Mouse (Mus musculus) embryonic facial prominence, embryonic 10.5 days (tissue): ENCODE measurements around the gene Ttc30b. TPM values are rescaled to one million over a fixed set of nuclear protein-coding genes. Genes with fewer than 3 reads are reported as not detected.
A peak's percentile ranks its signal among the peaks of the same experiment; 100 is the strongest.
"Not testable (repeated sequence)": the region's sequence is repeated elsewhere in the genome, so short reads cannot be mapped to it uniquely, and the experiment has no call there.

Source experiments
- DNase-seq: peaks from one replicate; pipeline ENCODE4 v3.0.0-alpha.2; 2017; ENCODE audit warnings: low spot score
- H3K27ac ChIP-seq: fragments of 300-500 bp; sonication (generic); replicated peaks from 2 replicates; pipeline ENCODE4 v1.5.1; 2016; ENCODE audit warnings: mild to moderate bottlenecking
- H3K27me3 ChIP-seq: fragments of 300-500 bp; sonication (generic); replicated peaks from 2 replicates; pipeline ENCODE4 v1.6.1; 2016; ENCODE audit warnings: low read depth, mild to moderate bottlenecking; ENCODE audit not compliant: poor library complexity, severe bottlenecking
- H3K36me3 ChIP-seq: fragments of 300-500 bp; sonication (generic); replicated peaks from 2 replicates; pipeline ENCODE4 v1.6.1; 2016; ENCODE audit warnings: mild to moderate bottlenecking, moderate library complexity
- H3K4me1 ChIP-seq: fragments of 300-500 bp; sonication (generic); 2 replicates; pipeline ENCODE4 v1.6.1; 2016
- H3K4me3 ChIP-seq: fragments of 300-500 bp; sonication (generic); 2 replicates; pipeline ENCODE4 v1.5.1; 2016; ENCODE audit warnings: mild to moderate bottlenecking, moderate library complexity
- H3K9me3 ChIP-seq: fragments of 300-500 bp; sonication (generic); 2 replicates; pipeline ENCODE4 v1.6.1; 2016; ENCODE audit warnings: mild to moderate bottlenecking
- WGBS: fragments of 180-500 bp; shearing (Covaris S2); methylation state at CpG from one replicate; pipeline ENCODE4 v1.1.7; 2016; 5-methylcytosine and 5-hydroxymethylcytosine counted together
- polyA plus RNA-seq: library from polyadenylated mRNA; unstranded; fragments of >200 nt; fragmentation: Nextera tagmentation; extraction: Ambion mirVana; gene quantifications from 2 replicates; pipeline ENCODE4 v1.2.1, GENCODE M21; 2016

Ttc30b gene
- 6.2 and 7.0 TPM in 2 replicates for polyA plus RNA-seq

DNA sequence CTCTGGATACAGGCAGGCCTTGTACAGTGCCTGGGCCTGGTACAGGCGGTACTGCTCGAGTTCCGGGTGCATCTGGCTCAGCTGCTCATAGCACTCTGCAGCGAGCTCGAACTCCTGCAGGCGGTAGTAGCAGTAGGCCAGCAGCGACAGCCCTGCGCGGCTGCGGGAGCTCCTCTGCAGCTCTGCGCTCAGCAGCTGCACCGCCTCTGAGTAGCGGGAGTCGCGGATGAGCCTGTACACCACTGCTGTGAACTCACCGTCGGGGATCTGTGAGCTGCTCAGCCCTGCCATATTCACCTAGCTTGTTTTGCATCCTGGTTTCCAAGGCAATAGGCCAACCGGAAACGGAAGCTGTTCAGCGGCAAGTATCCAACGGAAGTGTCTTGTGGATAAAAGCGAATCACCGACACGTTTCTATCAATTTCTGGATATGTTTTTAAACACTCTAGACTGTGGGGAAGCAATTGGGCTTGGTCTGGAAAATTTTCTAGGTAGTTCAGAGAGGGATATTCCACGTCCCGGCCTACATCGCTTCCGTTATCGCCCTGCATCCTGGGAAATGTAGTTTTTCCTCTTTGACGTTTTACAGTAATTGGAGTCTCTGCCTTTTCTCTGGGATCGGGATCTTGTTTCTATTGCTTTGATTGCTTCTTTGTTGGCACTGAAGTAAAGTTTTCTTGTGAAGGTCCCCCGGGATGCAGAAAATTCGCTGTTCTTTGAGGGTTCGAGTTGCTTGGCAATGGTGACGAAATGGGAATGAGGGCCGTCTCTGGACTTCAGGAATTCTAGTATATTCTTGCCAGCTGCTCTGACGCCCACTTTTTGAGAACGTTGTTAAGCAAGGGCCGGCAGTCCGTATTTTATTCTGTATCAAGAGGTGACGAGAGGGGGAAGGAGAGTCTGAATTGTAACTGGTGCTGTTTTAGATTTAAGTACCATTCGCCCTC is at the start of gene Ttc30b:
Gene Ttc30b (minus strand): TSS at position 469 of the 947 bp plus-strand sequence.
- H3K27ac ChIP-seq = peak within 1 kb of the TSS; percentile 94
- no peaks in the 10 kb centered on the region for H3K27me3 ChIP-seq
- H3K4me1 ChIP-seq = peaks cover 23% of the 10 kb centered on the region
- H3K36me3 ChIP-seq = no peaks in the 10 kb centered on the region
- peak within 1 kb of the TSS; percentile 67 for H3K4me3 ChIP-seq
- WGBS = 5% methylated on average over 42 of the region's 42 CpGs
- no peaks in the 10 kb centered on the region for H3K9me3 ChIP-seq
- DNase-seq = peak; percentile 84

DNA sequence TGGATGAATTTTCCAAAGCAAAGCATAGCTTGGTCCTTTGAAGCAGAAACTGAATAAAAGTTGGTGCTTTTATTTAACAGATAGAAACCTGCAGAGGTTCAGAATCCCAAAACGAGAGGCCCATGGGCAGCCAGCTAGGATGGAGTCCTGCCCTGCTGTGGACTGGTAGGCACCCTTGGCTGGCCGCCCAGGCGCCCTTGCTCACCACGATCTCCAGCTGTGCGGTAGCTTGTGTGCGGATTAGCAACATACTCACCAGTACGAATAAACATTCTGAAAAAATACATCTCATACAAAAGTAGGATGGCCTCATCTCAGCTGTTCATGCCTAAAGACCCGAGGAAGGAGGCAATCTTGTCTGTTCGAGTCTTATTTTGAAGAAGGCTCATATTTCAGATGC is 49.4 kb upstream of the Ttc30b start:
- Histone ChIP-seq H3K9me3 (no peaks in the 10 kb centered on the region), H3K27me3 (no peaks in the 10 kb centered on the region), H3K4me1 (peaks cover 72% of the 10 kb centered on the region), H3K36me3 (no peaks in the 10 kb centered on the region), H3K27ac (peak overlapping the region; percentile 81), H3K4me3 (no peak overlapping the region)
- WGBS = 66% methylated on average over 9 of the region's 9 CpGs
- DNase-seq = no peak

DNA sequence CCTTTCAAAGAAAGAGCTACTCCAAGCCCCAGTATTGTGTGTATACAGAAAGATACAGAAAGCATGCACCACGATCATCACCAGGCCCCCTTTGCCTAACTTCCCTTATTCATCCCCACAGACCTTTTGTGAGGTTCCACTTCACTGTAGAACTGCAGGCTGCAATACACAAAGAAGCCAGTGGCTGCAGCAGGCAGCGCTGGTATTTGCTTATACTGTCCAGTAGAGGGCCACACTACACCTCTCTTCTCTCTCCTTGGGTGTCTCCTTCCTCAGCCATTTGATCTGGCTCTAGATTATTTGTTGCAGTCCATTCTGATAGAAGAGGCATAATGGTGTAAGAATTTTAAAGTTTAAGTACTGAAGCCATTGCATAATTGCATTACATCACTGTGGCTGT is 46.7 kb upstream of the Ttc30b start:
- H3K9me3 ChIP-seq = no peaks in the 10 kb centered on the region
- no peaks in the 10 kb centered on the region for H3K27me3 ChIP-seq
- no peak overlapping the region for H3K4me3 ChIP-seq
- peak; percentile 75 for DNase-seq
- peaks cover 51% of the 10 kb centered on the region for H3K4me1 ChIP-seq
- no peaks in the 10 kb centered on the region for H3K36me3 ChIP-seq
- WGBS = 10% methylated on average over 2 of the region's 2 CpGs
- peak overlapping the region; percentile 74 for H3K27ac ChIP-seq

- no peak for DNase-seq
- no peaks in the 10 kb centered on the region for H3K36me3 ChIP-seq
- peaks cover 38% of the 10 kb centered on the region for H3K4me1 ChIP-seq
- no peak overlapping the region for H3K27ac ChIP-seq
- H3K4me3 ChIP-seq = no peak overlapping the region
- 81% methylated on average over 3 of the region's 3 CpGs for WGBS
- H3K27me3 ChIP-seq = no peaks in the 10 kb centered on the region
- no peaks in the 10 kb centered on the region for H3K9me3 ChIP-seq
Observed at GRCm38 (mm10) chr2:75983847-75984246, 45.5 kb upstream of the Ttc30b start.

- H3K27me3 ChIP-seq = no peaks in the 10 kb centered on the region
- DNase-seq = no peak
- no peak overlapping the region for H3K4me3 ChIP-seq
- whole genome bisulfite sequencing = 97% methylated on average over 3 of the region's 3 CpGs
- peaks cover 31% of the 10 kb centered on the region for H3K4me1 ChIP-seq
- no peaks in the 10 kb centered on the region for H3K9me3 ChIP-seq
- H3K36me3 ChIP-seq = no peaks in the 10 kb centered on the region
- no peak overlapping the region for H3K27ac ChIP-seq
Observed at GRCm38 (mm10) chr2:75983091-75983490, 44.7 kb upstream of the Ttc30b start.

- H3K27me3 ChIP-seq = no peaks in the 10 kb centered on the region
- no peak overlapping the region for H3K27ac ChIP-seq
- no peak overlapping the region for H3K4me3 ChIP-seq
- DNase-seq = no peak
- peaks cover 26% of the 10 kb centered on the region for H3K4me1 ChIP-seq
- H3K9me3 ChIP-seq = no peaks in the 10 kb centered on the region
- WGBS = 94% methylated on average over 4 of the region's 4 CpGs
- no peaks in the 10 kb centered on the region for H3K36me3 ChIP-seq
Observed at GRCm38 (mm10) chr2:75982626-75983025, 44.2 kb upstream of the Ttc30b start.

DNA sequence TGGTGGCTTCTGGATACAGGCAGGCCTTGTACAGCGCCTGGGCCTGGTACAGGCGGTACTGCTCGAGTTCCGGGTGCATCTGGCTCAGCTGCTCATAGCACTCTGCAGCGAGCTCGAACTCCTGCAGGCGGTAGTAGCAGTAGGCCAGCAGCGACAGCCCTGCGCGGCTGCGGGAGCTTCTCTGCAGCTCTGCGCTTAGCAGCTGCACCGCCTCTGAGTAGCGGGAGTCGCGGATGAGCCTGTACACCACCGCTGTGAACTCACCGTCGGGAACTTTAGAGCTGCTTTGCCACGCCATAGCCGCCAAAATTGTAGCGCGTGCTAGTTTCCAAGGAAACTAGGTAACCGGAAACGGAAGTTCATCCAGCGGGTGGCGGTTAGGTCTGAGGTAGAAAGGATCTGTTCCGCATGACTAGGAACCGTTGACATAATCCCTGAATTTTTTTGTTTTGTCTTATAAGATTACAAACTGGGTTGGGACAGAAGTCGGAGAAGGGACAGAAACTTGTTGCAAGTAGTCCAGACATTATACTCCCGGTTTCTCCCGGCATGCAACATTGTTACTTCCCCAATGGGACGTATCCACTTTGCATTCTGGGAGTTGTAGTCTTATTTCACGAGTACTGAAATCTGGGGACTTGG is 43.2 kb upstream of the Ttc30b start, which contains the start of gene Ttc30a1:
Gene Ttc30a1 (minus strand): TSS at position 528 of the 642 bp plus-strand sequence.
- peak; percentile 83 for DNase-seq
- H3K27me3 ChIP-seq, H3K9me3 ChIP-seq, H3K36me3 ChIP-seq: not testable (repeated sequence)
- Histone ChIP-seq H3K4me1 (peaks cover 15% of the 10 kb centered on the region), H3K4me3 (peak within 1 kb of the TSS; percentile 60), H3K27ac (peak within 1 kb of the TSS; percentile 88)
- WGBS = 8% methylated on average over 34 of the region's 34 CpGs

DNA sequence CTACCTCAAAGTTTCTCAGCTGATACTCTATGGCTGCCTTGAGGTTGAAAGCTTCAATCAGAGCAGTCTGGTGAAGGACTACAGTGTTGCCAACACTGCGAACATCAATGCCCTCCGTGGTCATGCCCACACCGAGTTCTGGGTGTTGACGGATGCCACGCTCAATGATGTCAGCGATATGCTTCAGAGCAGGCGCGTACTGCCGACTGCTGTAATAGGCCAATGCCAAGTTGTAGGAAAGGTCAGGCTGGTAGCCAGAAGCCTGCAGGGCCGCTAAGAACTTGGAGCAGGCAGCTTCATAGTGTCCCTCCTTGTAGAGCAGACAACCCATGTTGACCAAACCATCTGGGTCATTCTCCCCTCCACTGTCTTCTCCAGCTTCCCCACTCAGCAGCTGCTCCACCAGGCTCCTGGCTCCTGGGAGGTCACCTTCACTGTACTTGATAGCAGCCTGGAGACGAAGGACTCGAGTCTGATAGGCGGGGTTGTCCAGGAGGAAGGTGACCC is 42.6 kb upstream of the Ttc30b start:
- Histone ChIP-seq H3K4me3 (peak overlapping the region; percentile 60), H3K4me1 (peaks cover 12% of the 10 kb centered on the region), H3K27ac (peak overlapping the region; percentile 88)
- not testable (repeated sequence) for H3K36me3 ChIP-seq, DNase-seq, H3K27me3 ChIP-seq, H3K9me3 ChIP-seq
- WGBS = 96% methylated on average over 13 of the region's 13 CpGs

DNA sequence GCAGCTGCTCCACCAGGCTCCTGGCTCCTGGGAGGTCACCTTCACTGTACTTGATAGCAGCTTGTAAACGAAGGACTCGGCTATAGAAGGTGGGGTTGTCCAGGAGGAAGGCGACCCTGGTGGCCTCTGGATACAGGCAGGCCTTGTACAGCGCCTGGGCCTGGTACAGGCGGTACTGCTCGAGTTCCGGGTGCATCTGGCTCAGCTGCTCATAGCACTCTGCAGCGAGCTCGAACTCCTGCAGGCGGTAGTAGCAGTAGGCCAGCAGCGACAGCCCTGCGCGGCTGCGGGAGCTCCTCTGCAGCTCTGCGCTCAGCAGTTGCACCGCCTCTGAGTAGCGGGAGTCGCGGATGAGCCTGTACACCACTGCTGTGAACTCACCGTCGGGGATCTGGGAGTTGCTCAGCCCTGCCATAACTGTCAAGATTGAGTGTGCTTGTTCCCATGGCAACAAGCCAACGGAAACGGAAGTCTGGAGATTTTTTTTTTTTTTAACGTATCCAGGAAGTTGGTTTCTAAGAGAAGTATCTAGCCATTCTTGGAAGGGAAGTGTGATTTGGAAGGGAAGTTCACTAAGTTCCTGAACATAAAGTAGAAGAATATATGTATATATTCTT is 39.5 kb upstream of the Ttc30b start, which contains the start of gene Ttc30a2:
Gene Ttc30a2 (minus strand): TSS at position 419 of the 617 bp plus-strand sequence.
- peak within 1 kb of the TSS; percentile 33; the same call in 1 of the 2 replicates for H3K4me3 ChIP-seq
- 27% methylated on average over 24 of the region's 24 CpGs for WGBS
- DNase-seq = peak; percentile 36
- H3K27me3 ChIP-seq, H3K9me3 ChIP-seq, H3K27ac ChIP-seq, H3K36me3 ChIP-seq, H3K4me1 ChIP-seq: not testable (repeated sequence)

GRCm38 (mm10) chr2:75976070-75976469 is 37.7 kb upstream of the Ttc30b start:
- not testable (repeated sequence) for H3K4me3 ChIP-seq, DNase-seq, H3K27ac ChIP-seq, H3K4me1 ChIP-seq, H3K9me3 ChIP-seq, H3K36me3 ChIP-seq, H3K27me3 ChIP-seq
- 93% methylated on average over 2 of the region's 2 CpGs for WGBS

GRCm38 (mm10) chr2:75974131-75974530 is 35.7 kb upstream of the Ttc30b start:
- 68% methylated on average over 9 of the region's 9 CpGs for WGBS
- no peaks in the 10 kb centered on the region for H3K9me3 ChIP-seq
- DNase-seq = no peak
- no peak overlapping the region for H3K27ac ChIP-seq
- H3K4me1 ChIP-seq = no peaks in the 10 kb centered on the region
- no peaks in the 10 kb centered on the region for H3K27me3 ChIP-seq
- no peaks in the 10 kb centered on the region for H3K36me3 ChIP-seq
- no peak overlapping the region for H3K4me3 ChIP-seq

DNA sequence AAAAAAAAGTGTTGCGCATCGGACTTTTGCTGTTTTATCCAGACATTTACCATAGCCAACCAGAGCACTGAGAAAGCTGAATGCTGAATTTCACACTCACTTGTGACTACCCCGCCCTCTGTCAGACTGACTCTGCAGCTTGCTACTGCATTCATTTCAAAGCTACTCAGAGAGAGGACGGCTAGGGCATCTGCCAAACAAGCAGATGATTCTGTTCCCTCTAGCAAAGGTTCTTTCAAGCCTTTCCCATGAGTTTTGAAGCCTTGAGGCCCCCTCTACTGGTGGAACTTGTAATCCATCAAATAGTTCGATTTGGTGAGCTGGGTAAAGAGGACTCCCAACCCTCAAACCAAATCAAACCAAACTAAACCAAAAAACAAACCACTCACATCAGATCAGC is 26.6 kb upstream of the Ttc30b start:
- Histone ChIP-seq H3K4me3 (peak overlapping the region; percentile 35; the same call in 1 of the 2 replicates), H3K36me3 (no peaks in the 10 kb centered on the region), H3K4me1 (peaks cover 36% of the 10 kb centered on the region), H3K27ac (peak overlapping the region; percentile 48; the same call in 1 of the 2 replicates), H3K27me3 (peaks cover 20% of the 10 kb centered on the region; the same call in 1 of the 2 replicates), H3K9me3 (no peaks in the 10 kb centered on the region)
- peak; percentile 60 for DNase-seq
- 26% methylated on average over 5 of the region's 5 CpGs for WGBS
